Mouse (Mus musculus) CH12.LX (cell line): ENCODE measurements around the gene Tmem165. TPM values are rescaled to one million over a fixed set of nuclear protein-coding genes. Genes with fewer than 3 reads are reported as not detected.

Source experiments
- DNase-seq: peaks from one replicate; pipeline ENCODE4 v3.0.0-alpha.2; 2013; ENCODE audit errors: extremely low read depth
- H3K27ac ChIP-seq: 2 replicates; pipeline ENCODE4 v1.5.1; 2012; ENCODE audit warnings: low read depth, mild to moderate bottlenecking, control low read depth, moderate library complexity; ENCODE audit not compliant: insufficient read depth
- H3K27me3 ChIP-seq: replicated peaks from 2 replicates; pipeline ENCODE3; 2012; ENCODE audit warnings: inconsistent platforms
- H3K36me3 ChIP-seq, 2 experiments: replicated peaks in 1 of 2; 2 replicates each; pipeline versions ENCODE3 to v1.6.1; 2012; ENCODE audit warnings: inconsistent platforms in 1 of 2, low read length in 1 of 2, mild to moderate bottlenecking in 1 of 2, mixed read lengths in 1 of 2, moderate library complexity in 1 of 2; ENCODE audit not compliant: control insufficient read depth in 1 of 2, insufficient read depth in 1 of 2
- H3K4me1 ChIP-seq, 2 experiments: 2 replicates each; pipeline ENCODE4 v1.6.1; 2012; ENCODE audit warnings: inconsistent platforms in 1 of 2, moderate library complexity in 1 of 2; ENCODE audit not compliant: insufficient read depth in 2 of 2, control insufficient read depth in 1 of 2
- H3K4me2 ChIP-seq: 2 replicates; pipeline ENCODE4 v1.6.1; 2012; ENCODE audit warnings: low read depth, mild to moderate bottlenecking, control low read depth; ENCODE audit not compliant: poor library complexity, insufficient read depth, severe bottlenecking
- H3K4me3 ChIP-seq, 3 experiments: fragments of 150-350 bp in 1 of 3; sonication (generic) in 1 of 3; replicated peaks in 1 of 3; 2 replicates each; pipeline versions ENCODE3 to v1.5.1; 2011 to 2012; ENCODE audit warnings: low read depth in 2 of 3, low read length in 2 of 3, mild to moderate bottlenecking in 2 of 3, moderate library complexity in 2 of 3, control low read depth in 1 of 3, improper control_type of control experiment in 1 of 3, inconsistent platforms in 1 of 3, mixed read lengths in 1 of 3; ENCODE audit not compliant: poor library complexity in 1 of 3
- H3K79me2 ChIP-seq: replicated peaks from 2 replicates; pipeline ENCODE4 v1.6.1; 2012; ENCODE audit warnings: mild to moderate bottlenecking, moderate library complexity; ENCODE audit not compliant: control insufficient read depth, poor library complexity, insufficient read depth, severe bottlenecking; ENCODE audit errors: extremely low read depth
- H3K9ac ChIP-seq: 2 replicates; pipeline ENCODE4 v1.6.1; 2012; ENCODE audit warnings: low read depth, mild to moderate bottlenecking, control low read depth, moderate library complexity; ENCODE audit not compliant: insufficient read depth
- H3K9me3 ChIP-seq: replicated peaks from 2 replicates; pipeline ENCODE3; 2012; ENCODE audit warnings: low read length, inconsistent platforms, mixed read lengths
- BHLHE40 ChIP-seq: IDR thresholded peaks from 2 replicates; pipeline ENCODE4 v1.6.1; 2011; ENCODE audit warnings: mild to moderate bottlenecking, low read depth, low read length, improper control_type of control experiment
- CHD2 ChIP-seq: IDR thresholded peaks from 2 replicates; pipeline ENCODE4 v1.6.1; 2011; ENCODE audit warnings: low read length, improper control_type of control experiment
- ELF1 ChIP-seq: IDR thresholded peaks from 2 replicates; pipeline ENCODE4 v1.6.1; 2014; ENCODE audit warnings: low read depth, mild to moderate bottlenecking, inconsistent platforms, low read length, improper control_type of control experiment
- GABPA ChIP-seq: IDR thresholded peaks from 2 replicates; pipeline ENCODE4 v1.6.1; 2012; ENCODE audit warnings: low read depth, low read length, improper control_type of control experiment, inconsistent platforms; ENCODE audit not compliant: insufficient replicate concordance
- IRF4 ChIP-seq: IDR thresholded peaks from 2 replicates; pipeline ENCODE4 v1.6.1; 2014; ENCODE audit warnings: low read depth, mild to moderate bottlenecking, inconsistent platforms, low read length, improper control_type of control experiment
- JUN ChIP-seq: IDR thresholded peaks from 2 replicates; pipeline ENCODE4 v1.6.1; 2011; ENCODE audit warnings: low read depth, mild to moderate bottlenecking, low read length, improper control_type of control experiment, moderate library complexity; ENCODE audit not compliant: insufficient read depth
- JUND ChIP-seq: conservative IDR thresholded peaks from 2 replicates; pipeline ENCODE4 v1.6.1; 2011; ENCODE audit warnings: low read depth, low read length, improper control_type of control experiment
- KAT2A ChIP-seq: IDR thresholded peaks from 2 replicates; pipeline ENCODE4 v1.6.1; 2012; ENCODE audit warnings: low read length, improper control_type of control experiment, inconsistent platforms; ENCODE audit not compliant: insufficient replicate concordance
- MAFK ChIP-seq: IDR thresholded peaks from 2 replicates; pipeline ENCODE4 v1.6.1; 2011; ENCODE audit warnings: low read length, improper control_type of control experiment; ENCODE audit not compliant: insufficient replicate concordance
- MAX ChIP-seq: IDR thresholded peaks from 2 replicates; pipeline ENCODE4 v1.6.1; 2011; ENCODE audit warnings: low read length, improper control_type of control experiment
- MEF2A ChIP-seq: IDR thresholded peaks from 2 replicates; pipeline ENCODE4 v1.6.1; 2014; ENCODE audit warnings: low read depth, mild to moderate bottlenecking, inconsistent platforms, low read length, improper control_type of control experiment, borderline replicate concordance
- MXI1 ChIP-seq: IDR thresholded peaks from 2 replicates; pipeline ENCODE4 v1.6.1; 2011; ENCODE audit warnings: mild to moderate bottlenecking, low read depth, low read length, improper control_type of control experiment
- MYC ChIP-seq: IDR thresholded peaks from 2 replicates; pipeline ENCODE4 v1.6.1; 2011; ENCODE audit warnings: low read depth, mild to moderate bottlenecking, improper control_type of control experiment, low read length
- NELFE ChIP-seq: IDR thresholded peaks from 2 replicates; pipeline ENCODE4 v1.6.1; 2011; ENCODE audit warnings: low read depth, low read length, improper control_type of control experiment
- NRF1 ChIP-seq: IDR thresholded peaks from 2 replicates; pipeline ENCODE4 v1.6.1; 2014; ENCODE audit warnings: low read depth, mild to moderate bottlenecking, inconsistent platforms, low read length, improper control_type of control experiment, moderate library complexity
- PAX5 ChIP-seq: IDR thresholded peaks from 2 replicates; pipeline ENCODE4 v1.6.1; 2012; ENCODE audit warnings: low read length, inconsistent platforms, mixed read lengths
- POLR2A ChIP-seq: IDR thresholded peaks from 2 replicates; pipeline ENCODE4 v1.6.1; 2011; ENCODE audit warnings: low read depth, mild to moderate bottlenecking, improper control_type of control experiment, low read length
- POLR2AphosphoS2 ChIP-seq: IDR thresholded peaks from 2 replicates; pipeline ENCODE4 v1.6.1; 2011; ENCODE audit warnings: low read depth, low read length, improper control_type of control experiment
- RAD21 ChIP-seq: IDR thresholded peaks from 2 replicates; pipeline ENCODE4 v1.6.1; 2011; ENCODE audit warnings: low read depth, mild to moderate bottlenecking, low read length, improper control_type of control experiment, moderate library complexity
- RCOR1 ChIP-seq: conservative IDR thresholded peaks from 2 replicates; pipeline ENCODE4 v1.6.1; 2012; ENCODE audit warnings: low read depth, mild to moderate bottlenecking, inconsistent platforms, low read length, improper control_type of control experiment
- TBP ChIP-seq: conservative IDR thresholded peaks from 2 replicates; pipeline ENCODE4 v1.6.1; 2011; ENCODE audit warnings: low read depth, low read length, improper control_type of control experiment
- UBTF ChIP-seq: IDR thresholded peaks from 2 replicates; pipeline ENCODE4 v1.6.1; 2012; ENCODE audit warnings: low read depth, mild to moderate bottlenecking, inconsistent platforms, low read length, improper control_type of control experiment, moderate library complexity
- USF1 ChIP-seq: IDR thresholded peaks from 2 replicates; pipeline ENCODE4 v1.6.1; 2014; ENCODE audit warnings: low read depth, mild to moderate bottlenecking, inconsistent platforms, low read length, improper control_type of control experiment
- USF2 ChIP-seq: conservative IDR thresholded peaks from 2 replicates; pipeline ENCODE4 v1.6.1; 2011; ENCODE audit warnings: low read depth, low read length, improper control_type of control experiment
- ZKSCAN1 ChIP-seq: IDR thresholded peaks from 2 replicates; pipeline ENCODE4 v1.6.1; 2012; ENCODE audit warnings: low read depth, inconsistent platforms, low read length, improper control_type of control experiment, borderline replicate concordance
- ZMIZ1 ChIP-seq: IDR thresholded peaks from 2 replicates; pipeline ENCODE4 v1.6.1; 2012; ENCODE audit warnings: low read depth, mild to moderate bottlenecking, inconsistent platforms, low read length, improper control_type of control experiment
- dilution Hi-C: fragments of 300-500 bp; cut with MboI; formaldehyde crosslinking; loops from 2 replicates; pipeline ENCODE4 v1.14.3; 2020; ENCODE audit warnings: low sequenced_read_pairs; ENCODE audit not compliant: extremely low pct_unique_long_range_greater_than_20kb, extremely low pct_ligation_motif_present
- in situ Hi-C: fragments of 300-500 bp; cut with MboI; formaldehyde crosslinking; loops from 3 replicates; pipeline ENCODE4 v1.14.3; 2019; ENCODE audit warnings: low sequenced_read_pairs, low pct_ligation_motif_present, low pct_unique_long_range_greater_than_20kb, mixed read lengths
- polyA plus RNA-seq: library from polyadenylated mRNA; unstranded; fragments of >175 nt; gene quantifications from 2 replicates; pipeline ENCODE4 v1.2.1, GENCODE M21; 2012; ENCODE audit warnings: low read depth; ENCODE audit not compliant: insufficient read length
- total RNA-seq, 2 experiments: library from RNA; depleted of rRNA; stranded (reverse); fragments of 300-350 nt in 1 of 2; fragments of >200 nt in 1 of 2; gene quantifications; 2 replicates each; pipeline ENCODE4 v1.2.3; 2012 to 2014

Tmem165 gene
- total and polyA plus RNA-seq, 3 experiments = 64.2 to 144 (median 96.2) TPM

DNA sequence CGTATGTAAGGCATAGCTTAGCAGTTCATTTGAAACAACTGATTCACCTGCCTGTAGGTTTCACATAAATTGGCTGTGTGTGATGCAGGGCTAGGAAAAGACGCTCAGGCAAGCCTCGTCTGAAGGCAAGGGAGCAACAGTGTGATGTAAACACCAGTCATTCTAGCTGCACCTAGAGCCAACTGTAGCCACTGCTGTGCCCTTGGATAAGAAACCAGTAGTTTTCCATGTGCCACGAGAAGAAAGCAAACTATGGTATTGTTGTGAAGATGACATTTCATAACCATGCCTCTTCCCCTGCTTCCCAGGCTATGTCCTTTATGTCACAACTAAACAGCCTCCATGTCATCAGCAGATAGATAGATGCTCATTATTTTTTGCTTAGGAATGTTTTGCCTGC lies 40.3 kb upstream of the Tmem165 start:
- in situ Hi-C loops = no loop called here
- peaks cover 3 to 28% of the 10 kb centered on the region in 2 experiments; a peak in 3 of 4 replicates for H3K4me1 ChIP-seq

DNA sequence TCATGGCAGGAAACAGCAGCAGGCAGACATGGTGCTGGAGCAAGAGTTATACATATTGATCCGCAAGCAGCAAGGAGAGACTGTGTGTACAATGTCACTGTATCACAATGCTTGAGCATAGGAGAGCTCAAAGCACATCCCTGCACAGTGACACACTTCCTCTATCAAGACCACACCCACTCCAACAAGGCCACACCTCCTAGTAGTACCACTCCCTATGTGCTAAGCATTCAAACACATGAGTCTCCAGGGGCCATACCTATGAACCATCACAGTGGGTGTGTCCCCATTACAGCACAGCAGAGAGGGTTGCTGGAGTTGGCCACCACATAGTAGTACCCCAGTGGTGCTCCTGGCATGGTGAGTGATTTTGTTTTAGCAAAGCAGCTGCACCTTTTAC lies 37.3 kb upstream of the Tmem165 start:
- H3K4me1 ChIP-seq = peaks cover 0 to 18% of the 10 kb centered on the region in 2 experiments; a peak in 3 of 4 replicates
- 0 out of 2 replicates have a peak, but pooled peaks cover under 1% of the 10 kb centered on the region for H3K79me2 ChIP-seq
- no peak for TF ChIP-seq KAT2A
- TF ChIP-seq IRF4 = no peak
- TF ChIP-seq NRF1 = no peak
- TF ChIP-seq ZMIZ1 = no peak
- TF ChIP-seq MAFK = no peak
- TF ChIP-seq TBP = no peak
- TF ChIP-seq RAD21 = no peak
- TF ChIP-seq NELFE = no peak
- no peak for TF ChIP-seq ELF1
- no peak for TF ChIP-seq MXI1
- TF ChIP-seq PAX5 = no peak
- no peak for TF ChIP-seq JUN
- no peak for TF ChIP-seq GABPA
- TF ChIP-seq, all 38 proteins: peak for 0
- Histone ChIP-seq H3K9me3 (no peaks in the 10 kb centered on the region), H3K4me3 (no peak overlapping the region), H3K27me3 (no peaks in the 10 kb centered on the region), H3K36me3 (peaks cover 0 to 44% of the 10 kb centered on the region in 2 experiments), H3K27ac (no peak overlapping the region), H3K4me2 (no peak overlapping the region), H3K9ac (no peak overlapping the region)
- dilution Hi-C loops (no loop called here), in situ Hi-C loops (no loop called here)
- peak; percentile 39 for DNase-seq

More for the DNA sequence above, 40.3 kb upstream of the Tmem165 start:
- Histone ChIP-seq H3K9me3 (no peaks in the 10 kb centered on the region), H3K4me3 (no peak overlapping the region), H3K27me3 (no peaks in the 10 kb centered on the region), H3K4me2 (no peak overlapping the region), H3K79me2 (0 out of 2 replicates have a peak, but pooled peaks cover 2% of the 10 kb centered on the region), H3K36me3 (peaks cover 0 to 23% of the 10 kb centered on the region in 2 experiments), H3K27ac (no peak overlapping the region), H3K9ac (no peak overlapping the region)
- dilution Hi-C loops = no loop called here
- TF ChIP-seq MEF2A = no peak
- DNase-seq = no peak

DNA sequence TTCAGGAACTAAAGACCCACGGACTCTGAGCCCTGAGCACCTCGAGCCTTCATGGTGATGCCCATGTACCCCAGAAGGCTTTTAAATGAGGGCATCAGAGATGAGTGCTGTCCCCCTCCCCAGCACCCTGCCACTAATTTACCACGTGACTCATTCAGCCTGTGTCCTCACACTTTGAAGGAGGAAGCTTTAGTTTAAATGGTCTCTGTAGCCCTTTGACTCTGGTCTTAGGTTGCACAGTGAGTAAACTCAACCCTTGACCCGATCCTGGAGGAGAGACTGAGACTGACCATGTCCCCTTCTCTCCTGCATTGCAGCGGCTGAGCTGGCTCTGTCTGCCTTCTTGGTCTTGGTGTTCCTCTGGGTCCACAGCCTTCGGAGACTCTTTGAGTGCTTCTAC lies 34.2 kb upstream of the Tmem165 start:
- DNase-seq = no peak
- dilution Hi-C loops = no loop called here
- peaks cover 4 to 58% of the 10 kb centered on the region in 2 experiments for H3K36me3 ChIP-seq

More for the DNA sequence above, 34.2 kb upstream of the Tmem165 start:
- in situ Hi-C loops = no loop called here
- no peak overlapping the region for H3K4me2 ChIP-seq
- TF ChIP-seq MAX (no peak), POLR2AphosphoS2 (no peak), MEF2A (no peak), PAX5 (no peak), RCOR1 (no peak), UBTF (no peak), USF2 (no peak), RAD21 (no peak), USF1 (no peak), POLR2A (no peak), IRF4 (no peak), JUN (no peak), ZKSCAN1 (no peak), GABPA (no peak), BHLHE40 (no peak), JUND (no peak), CHD2 (no peak), MYC (no peak)
- no peaks in the 10 kb centered on the region for H3K9me3 ChIP-seq
- no peak overlapping the region for H3K27ac ChIP-seq
- H3K9ac ChIP-seq = no peak overlapping the region
- H3K4me3 ChIP-seq = no peak overlapping the region
- no peaks in the 10 kb centered on the region for H3K79me2 ChIP-seq
- H3K27me3 ChIP-seq = no peaks in the 10 kb centered on the region
- peaks cover 0 to 4% of the 10 kb centered on the region in 2 experiments; a peak in 1 of 4 replicates for H3K4me1 ChIP-seq
